Mouse (Mus musculus): Measurements from ENCODE around the gene Nkap.
"Not testable (repeated sequence)": the region's sequence is repeated elsewhere in the genome, so short reads cannot be mapped to it uniquely, and the experiment has no call there.

The Nkap gene

GRCm38 (mm10) chrX:37157839-37158238, 31.2 kb downstream of the Nkap start:
- DNase-seq (ENCODE audit: low spot score in 2 of 2): no peak

- DNase-seq (ENCODE audit: low spot score in 2 of 2): no peak
These were observed 34.6 kb downstream of the Nkap start for GRCm38 (mm10) chrX:37161169-37161568.

- no peak for DNase-seq (ENCODE audit: low spot score in 2 of 2)
These were observed 36.5 kb downstream of the Nkap start for GRCm38 (mm10) chrX:37163115-37163514.

- peak in 1 of 2 experiments; percentile 25 for DNase-seq (ENCODE audit: low spot score in 2 of 2)
These were observed 40.5 kb downstream of the Nkap start for GRCm38 (mm10) chrX:37167085-37167484.

GRCm38 (mm10) chrX:37168742-37169141, 42.1 kb downstream of the Nkap start, which contains the start of gene Akap14:
TSS of gene Akap14 (minus strand) at chrX:37168842.
- no peak for DNase-seq (ENCODE audit: low spot score in 2 of 2)

GRCm38 (mm10) chrX:37184401-37184800, 57.8 kb downstream of the Nkap start:
- DNase-seq (ENCODE audit: low spot score in 2 of 2): not testable (repeated sequence)

GRCm38 (mm10) chrX:37190755-37191104, 64.1 kb downstream of the Nkap start:
- DNase-seq (ENCODE audit: low spot score in 2 of 2): peak in 1 of 2 experiments; percentile 1

GRCm38 (mm10) chrX:37191105-37191743, 64.6 kb downstream of the Nkap start, which contains the start of the genes Ndufa1 and Rnf113a1:
TSS of gene Ndufa1 (minus strand) at chrX:37191163.
TSS of gene Rnf113a1 (plus strand) at chrX:37191245.
- peak; percentile 81 to 85 for DNase-seq (ENCODE audit: low spot score in 2 of 2)

- peak in 1 of 2 experiments; percentile 24 for DNase-seq (ENCODE audit: low spot score in 2 of 2)
These were observed 65.3 kb downstream of the Nkap start for GRCm38 (mm10) chrX:37191744-37192379.

GRCm38 (mm10) chrX:37198676-37199075, 72.1 kb downstream of the Nkap start:
- no peak for DNase-seq (ENCODE audit: low spot score in 2 of 2)
